In genomic region chr9:62758288-62758687, GRCm38 (mm10) we compare ENCODE assay signal across 24 mouse cellular contexts. TPM values are rescaled to one million over a fixed set of nuclear protein-coding genes. Genes with fewer than 3 reads are reported as not detected.
A peak's percentile ranks its signal among the peaks of the same experiment; 100 is the strongest.
DNase-seq lines count a peak whose midpoint lies in the region; ATAC-seq and TF ChIP-seq lines count a peak whose summit lies in the region.
"Had no signal": no experiment of that assay in that cellular context is flagged by ENCODE, and none has a peak within 500 bp of the region (broad histone marks: within the 10 kb centered on the region; RNA-seq: fewer than 3 reads in every experiment).

No protein-coding gene starts in this region.

- DNase-seq in frontal cortex, postnatal 25 days (ENCODE audit: low spot score in 2 of 2): no peak
- DNase-seq in Patski (ENCODE audit: low read depth, low spot score): peak; percentile 27
- peak; percentile 47 to 55 for DNase-seq in layer of hippocampus, postnatal 36 days
- peak; percentile 63 to 85 for DNase-seq in right cerebral cortex, postnatal 10 days (ENCODE audit: low spot score in 2 of 2)
- DNase-seq in heart, adult 9 months (ENCODE audit: low spot score in 2 of 2): no peak
- no peak for DNase-seq in forebrain, embryonic 10.5 days (ENCODE audit: extremely low spot score, low spot score)
- no peak for DNase-seq in heart, postnatal 25 days (ENCODE audit: low spot score)
- DNase-seq: adrenal gland, postnatal 10 days; cerebellum, adult 11-12 months; cerebellum, postnatal 25 days; embryo, embryonic 11 days; gastrocnemius, postnatal 14 days; heart, adult 18-20 months; heart, postnatal 4 days; thymus, postnatal 14 days had no signal

- no peak for TF ChIP-seq CTCF in Patski (IDR thresholded peaks at IDR 0.05)

- no peaks in the 10 kb centered on the region for H3K9me3 ChIP-seq in forebrain, embryonic 10.5 days
- H3K9me3 ChIP-seq: kidney, embryonic 15.5 days; liver, embryonic 15.5 days; neural tube, embryonic 13.5 days had no signal

- no peak overlapping the region for H3K27ac ChIP-seq in forebrain, embryonic 10.5 days
- H3K27ac ChIP-seq: kidney, embryonic 15.5 days; liver, embryonic 15.5 days; neural tube, embryonic 13.5 days; stomach, postnatal 0 days had no signal

- 86% methylated on average over 4 of the region's 4 CpGs for WGBS in forebrain, embryonic 10.5 days

- POLR2A ChIA-PET in Patski (lab: Charles Lee): interaction anchor here (1.0 kb wide), 1 partner anchor 9 kb away, joined by 3 read pairs; no protein-coding TSS in a partner anchor

- H3K4me1 ChIP-seq in forebrain, embryonic 10.5 days: peaks cover 2% of the 10 kb centered on the region
- H3K4me1 ChIP-seq: liver, embryonic 15.5 days; neural tube, embryonic 13.5 days had no signal

- H3K36me3 ChIP-seq in forebrain, embryonic 10.5 days (replicated peaks): no peaks in the 10 kb centered on the region
- H3K36me3 ChIP-seq: kidney, embryonic 15.5 days; liver, embryonic 15.5 days; neural tube, embryonic 13.5 days had no signal

- peak; percentile 97 for ATAC-seq in frontal cortex, adult (ENCODE audit: low TSS enrichment)
- no peak for ATAC-seq in Patski
- ATAC-seq: activated CD4-positive, CD25-positive, alpha-beta regulatory T cell, adult 4 months; forebrain, embryonic 16.5 days; hindbrain, embryonic 16.5 days; intestine, embryonic 16.5 days had no signal

- CTCF ChIA-PET in Patski (lab: Charles Lee): interaction anchor here (1.0 to 1.9 kb wide), 3 partner anchors 17 to 136 kb away, joined by 3 to 6 read pairs (median 3); no protein-coding TSS in a partner anchor

- in situ Hi-C loops in Patski (cut with MboI; ENCODE audit: low pct_unique_long_range_greater_than_20kb): no loop called here

- intact Hi-C loops in heart, postnatal 25 days (cut with DNase I): no loop called here

- H3K4me3 ChIP-seq in forebrain, embryonic 10.5 days: no peak overlapping the region
- H3K4me3 ChIP-seq: kidney, embryonic 15.5 days; liver, embryonic 15.5 days; neural tube, embryonic 13.5 days had no signal

- no peaks in the 10 kb centered on the region for H3K27me3 ChIP-seq in Patski
- peaks cover 6% of the 10 kb centered on the region; the same call in 1 of the 2 replicates for H3K27me3 ChIP-seq in forebrain, embryonic 10.5 days (ENCODE audit: poor library complexity, severe bottlenecking)
- H3K27me3 ChIP-seq: kidney, embryonic 15.5 days; liver, embryonic 15.5 days; neural tube, embryonic 13.5 days had no signal

RNA-seq across cellular contexts. Expression of gene Fem1b, which starts 53.4 kb away (rescaled TPM):
- polyA plus RNA-seq in Patski (2021): 34.6 TPM
- total RNA-seq in layer of hippocampus, postnatal 36 days (2021): 100 to 1,000 TPM in 1 of 2 experiments, 10 to 100 TPM in 1; 98.4 to 102 TPM
- 33.8 and 35.2 TPM in 2 replicates for polyA plus RNA-seq in forebrain, embryonic 10.5 days (2016; fragmentation: Nextera tagmentation; extraction: Ambion mirVana)
- 10 to 100 TPM; 18.2 to 20.6 TPM for total RNA-seq in heart, postnatal 25 days (2021)

Comparison
In these comparisons a context has a peak if more than half of its experiments do, and no peak if none do; other contexts are left out.
1. DNase-seq: peak in Patski (single experiment), layer of hippocampus, postnatal 36 days (2 of 2) and right cerebral cortex, postnatal 10 days (2 of 2); none in frontal cortex, postnatal 25 days (0 of 2), heart, adult 9 months (0 of 2), forebrain, embryonic 10.5 days (single experiment) and heart, postnatal 25 days (single experiment).
2. RNA of gene Fem1b, which starts 53.4 kb away (total RNA-seq): 98.4 to 102 TPM in layer of hippocampus, postnatal 36 days; 18.2 to 20.6 TPM in heart, postnatal 25 days; every median in the first group is over 4 times any median in the second.